Mouse (Mus musculus) heart, postnatal 0 days (tissue): ENCODE results near the gene Map2k5. TPM values are rescaled to one million over a fixed set of nuclear protein-coding genes. Genes with fewer than 3 reads are reported as not detected.

Experiments
- ATAC-seq: fragments of 200-750 bp; cut with Nextera tagmentation; 2 replicates; pipeline ENCODE4 v1.8.0; 2017; ENCODE audit warnings: low read depth, moderate number of reproducible peaks, moderate library complexity; ENCODE audit not compliant: insufficient read depth
- DNase-seq: peaks from one replicate; pipeline ENCODE4 v3.0.0-alpha.2; 2016; ENCODE audit warnings: low spot score
- H3K27ac ChIP-seq: fragments of 300-500 bp; sonication (generic); 2 replicates; pipeline ENCODE4 v1.5.1; 2014; ENCODE audit warnings: low read depth, mild to moderate bottlenecking
- H3K27me3 ChIP-seq: fragments of 300-500 bp; sonication (generic); 2 replicates; pipeline ENCODE4 v1.6.1; 2014; ENCODE audit warnings: low read length, mixed read lengths; ENCODE audit not compliant: control insufficient read depth, insufficient read depth
- H3K36me3 ChIP-seq: fragments of 300-500 bp; sonication (generic); replicated peaks from 2 replicates; pipeline ENCODE4 v1.6.1; 2014; ENCODE audit warnings: low read length, mixed read lengths; ENCODE audit not compliant: control insufficient read depth, insufficient read depth
- H3K4me1 ChIP-seq: fragments of 300-500 bp; sonication (generic); 2 replicates; pipeline ENCODE4 v1.6.1; 2014; ENCODE audit warnings: antibody characterized with exemption; ENCODE audit not compliant: control insufficient read depth, insufficient read depth
- H3K4me2 ChIP-seq: fragments of 300-500 bp; sonication (generic); 2 replicates; pipeline ENCODE4 v1.6.1; 2014; ENCODE audit warnings: low read depth, mild to moderate bottlenecking, low read length, moderate library complexity
- H3K4me3 ChIP-seq: fragments of 300-500 bp; sonication (generic); 2 replicates; pipeline ENCODE4 v1.5.1; 2014; ENCODE audit warnings: low read depth, low read length
- H3K9ac ChIP-seq: fragments of 300-500 bp; sonication (generic); replicated peaks from 2 replicates; pipeline ENCODE4 v1.6.1; 2014; ENCODE audit warnings: low read depth, low read length, mixed read lengths
- H3K9me3 ChIP-seq: fragments of 300-500 bp; sonication (generic); replicated peaks from 2 replicates; pipeline ENCODE4 v1.6.1; 2016; ENCODE audit warnings: low read length; ENCODE audit not compliant: control insufficient read depth
- CTCF ChIP-seq: IDR thresholded peaks from 2 replicates; pipeline ENCODE4 v1.5.1; 2016; ENCODE audit warnings: antibody characterized with exemption, control low read depth, low read depth
- EP300 ChIP-seq: IDR thresholded peaks from 2 replicates; pipeline ENCODE4 v1.6.1; 2016; ENCODE audit warnings: antibody characterized with exemption, low read depth
- WGBS: fragments of 180-500 bp; shearing (Covaris S2); extraction: QIAGEN DNeasy Blood & Tissue Kit; methylation state at CpG from one replicate; pipeline ENCODE4 v1.1.7; 2014; 5-methylcytosine and 5-hydroxymethylcytosine counted together
- polyA plus RNA-seq: library from polyadenylated mRNA; unstranded; fragments of >200 nt; fragmentation: Nextera tagmentation; extraction: Ambion mirVana; gene quantifications from 2 replicates; pipeline ENCODE4 v1.2.1, GENCODE M21; 2015
- total RNA-seq: library from RNA; depleted of rRNA; stranded (reverse); fragments of >200 nt; gene quantifications from 2 replicates; pipeline ENCODE4 v1.2.3, GENCODE M21; 2014; ENCODE audit warnings: low replicate concordance; rRNA removed

Map2k5 gene
- total and polyA plus RNA-seq, 2 experiments from 2014 or later: 22.6 to 33.9 TPM

DNA sequence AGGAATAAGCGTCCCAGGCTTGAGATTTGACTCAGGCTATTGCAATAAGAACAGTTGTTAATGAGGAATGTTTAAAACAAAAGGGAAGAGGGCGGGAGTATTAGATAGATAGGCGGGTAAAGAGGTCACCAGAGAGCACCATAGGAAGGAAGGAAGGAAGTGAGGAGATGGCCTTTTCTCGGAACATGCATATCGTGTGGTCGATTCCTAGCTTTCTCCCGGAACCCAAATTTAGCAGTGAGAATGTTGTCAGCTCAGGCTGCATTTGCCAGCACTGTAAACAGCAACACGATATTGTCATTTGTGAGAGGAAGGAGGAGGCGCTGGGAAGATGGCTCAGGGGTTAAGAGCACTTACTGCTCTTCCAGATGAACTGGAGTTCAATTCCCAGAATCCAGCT, 253.2 kb downstream of the Map2k5 start:
- no peaks in the 10 kb centered on the region for H3K9me3 ChIP-seq
- no peak overlapping the region for H3K27ac ChIP-seq
- DNase-seq (no peak), ATAC-seq (no peak)
- H3K4me3 ChIP-seq: no peak overlapping the region
- no peaks in the 10 kb centered on the region for H3K27me3 ChIP-seq
- no peak overlapping the region for H3K9ac ChIP-seq
- H3K4me2 ChIP-seq: 0 out of 2 replicates have a peak overlapping the region, but pooled peaks have one; percentile 76
- no peaks in the 10 kb centered on the region for H3K4me1 ChIP-seq
- WGBS: 27% methylated on average over 9 of the region's 9 CpGs
- no peaks in the 10 kb centered on the region for H3K36me3 ChIP-seq
- TF ChIP-seq CTCF: no peak
- TF ChIP-seq EP300: no peak

DNA sequence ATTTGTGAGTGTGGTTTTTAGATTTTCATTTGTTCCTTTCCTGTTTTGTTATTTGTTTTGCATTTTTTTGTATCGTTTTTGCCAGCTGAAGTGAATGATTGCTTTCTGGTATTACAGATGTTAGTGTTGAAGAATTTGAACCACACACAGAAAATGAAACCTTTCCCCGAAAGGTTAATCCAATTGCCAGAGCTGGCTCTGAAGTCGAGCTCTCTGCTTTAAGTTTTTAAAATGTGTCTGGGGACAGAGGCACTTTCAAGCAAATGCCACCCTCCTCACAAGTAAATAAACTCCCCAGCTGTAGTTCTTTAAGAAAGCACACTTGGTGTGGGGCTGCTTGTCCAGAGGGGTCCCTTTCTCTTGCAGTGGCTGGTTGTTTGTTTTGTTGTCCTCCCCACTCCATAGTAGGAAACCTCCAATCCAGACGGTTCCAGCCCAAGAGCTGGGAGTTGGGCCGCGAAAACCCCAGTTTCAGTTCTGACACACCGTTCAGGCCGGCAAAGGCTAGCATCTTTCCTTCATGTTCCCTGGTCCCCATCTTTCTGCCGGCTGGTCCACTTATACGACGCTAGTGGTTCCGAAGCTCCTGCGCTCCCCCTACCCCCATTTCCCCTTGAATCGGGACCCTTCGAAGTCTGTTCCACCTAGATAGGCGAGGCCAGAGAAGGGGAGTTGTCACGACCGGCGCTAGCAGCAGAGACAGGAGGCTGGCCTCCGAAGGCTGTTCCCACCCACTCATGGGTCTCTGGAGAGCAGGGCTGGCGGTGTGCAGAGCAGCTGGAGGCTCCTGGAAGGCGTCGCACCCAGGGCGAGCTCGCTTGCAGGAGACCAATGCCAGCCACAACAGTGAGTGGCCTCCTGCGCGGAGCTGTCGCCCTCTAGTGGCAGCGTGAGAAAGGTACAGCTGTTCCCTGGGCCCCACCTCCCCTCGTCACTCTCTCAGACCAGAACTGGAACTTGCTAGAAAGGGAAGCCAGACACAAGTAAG, 254.0 kb downstream of the Map2k5 start:
- DNase-seq: peak; percentile 93
- H3K27ac ChIP-seq: peak overlapping the region; percentile 59
- H3K9me3 ChIP-seq: no peaks in the 10 kb centered on the region
- TF ChIP-seq EP300 (no peak), CTCF (peak; percentile 99)
- H3K4me2 ChIP-seq: peak overlapping the region; percentile 76
- peak; percentile 98 for ATAC-seq
- 7% methylated on average over 30 of the region's 30 CpGs for WGBS
- no peaks in the 10 kb centered on the region for H3K36me3 ChIP-seq
- no peaks in the 10 kb centered on the region for H3K27me3 ChIP-seq
- H3K4me3 ChIP-seq: peak overlapping the region; percentile 49
- H3K9ac ChIP-seq: peak overlapping the region; percentile 53
- H3K4me1 ChIP-seq: no peaks in the 10 kb centered on the region

DNA sequence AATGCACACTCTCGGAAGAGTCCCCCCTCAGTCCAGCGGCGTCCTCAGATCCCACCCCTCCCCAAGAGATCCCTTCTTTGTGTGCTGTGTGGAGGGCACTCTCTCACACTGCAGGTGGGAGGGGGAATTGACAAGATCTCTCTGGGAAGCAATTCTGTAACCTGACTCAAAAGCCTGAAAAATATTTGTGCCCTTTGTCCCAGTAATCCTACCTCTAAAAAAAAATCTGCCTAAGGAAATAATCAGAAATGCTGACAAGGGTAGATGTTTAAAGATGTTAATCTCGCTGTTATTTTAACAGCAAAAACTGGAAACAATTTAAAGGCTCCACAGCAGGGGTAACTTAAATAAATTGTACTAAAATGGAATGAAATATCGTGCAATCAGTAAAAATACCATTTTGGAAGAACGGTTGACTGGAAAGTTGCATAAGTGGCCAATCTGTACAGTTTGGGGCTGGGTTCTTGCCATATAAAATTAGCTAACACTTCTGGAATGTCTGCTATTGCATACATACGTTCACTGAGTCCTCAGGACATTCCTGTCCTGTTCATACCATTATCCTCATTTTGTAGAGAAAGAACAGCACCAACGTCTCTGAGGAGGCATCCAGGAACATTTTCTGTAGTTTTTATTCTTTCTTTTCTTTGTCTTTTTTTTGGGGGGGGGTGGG, 255.4 kb downstream of the Map2k5 start:
- TF ChIP-seq CTCF: no peak
- TF ChIP-seq EP300: no peak

DNA sequence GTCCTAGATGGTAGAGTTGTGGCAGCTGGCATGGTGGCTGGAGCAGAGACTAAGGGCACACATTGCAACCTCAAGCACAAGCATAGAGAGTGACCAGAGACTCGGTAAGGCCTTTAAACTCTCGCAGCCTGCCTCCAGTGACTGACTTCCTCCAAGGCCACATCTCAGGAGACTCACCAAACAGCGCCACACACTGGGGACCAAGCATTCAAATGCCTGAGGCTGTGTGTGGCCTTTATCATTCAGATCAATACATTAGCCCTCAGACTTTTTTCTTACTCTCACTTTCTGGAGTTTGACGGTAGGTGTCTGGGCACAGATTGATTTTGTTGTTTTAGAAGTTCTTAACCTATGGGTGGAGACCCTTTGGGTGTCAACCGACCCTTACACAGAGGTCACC, 259.3 kb downstream of the Map2k5 start:
- DNase-seq: no peak
- H3K27me3 ChIP-seq: no peaks in the 10 kb centered on the region
- no peak overlapping the region for H3K27ac ChIP-seq
- no peaks in the 10 kb centered on the region for H3K4me1 ChIP-seq
- H3K4me3 ChIP-seq: no peak overlapping the region
- H3K4me2 ChIP-seq: no peak overlapping the region
- TF ChIP-seq CTCF: no peak
- TF ChIP-seq EP300: no peak
- H3K9me3 ChIP-seq: no peaks in the 10 kb centered on the region
- WGBS: 63% methylated on average over 5 of the region's 5 CpGs
- ATAC-seq: no peak
- H3K36me3 ChIP-seq: no peaks in the 10 kb centered on the region
- no peak overlapping the region for H3K9ac ChIP-seq

More for the DNA sequence above, 255.4 kb downstream of the Map2k5 start:
- Histone ChIP-seq H3K27ac (no peak overlapping the region), H3K27me3 (no peaks in the 10 kb centered on the region), H3K4me3 (no peak overlapping the region), H3K4me2 (no peak overlapping the region), H3K9me3 (no peaks in the 10 kb centered on the region), H3K9ac (no peak overlapping the region), H3K36me3 (no peaks in the 10 kb centered on the region), H3K4me1 (no peaks in the 10 kb centered on the region)
- ATAC-seq (no peak), DNase-seq (no peak)
- WGBS: 57% methylated on average over 8 of the region's 8 CpGs

Other genes starting within 250 kb of the Map2k5 start
- gene Skor1, start 228.9 kb downstream of the Map2k5 start, total RNA-seq: not detected in 2 replicates
- gene Skor1, start 228.9 kb downstream of the Map2k5 start, polyA plus RNA-seq: not detected in 2 replicates
- 96.4 and 157 TPM in 2 replicates for gene 2300009A05Rik, start 21.3 kb upstream of the Map2k5 start, total RNA-seq
- gene 2300009A05Rik, start 21.3 kb upstream of the Map2k5 start, polyA plus RNA-seq: 180 and 201 TPM in 2 replicates
- gene Iqch, start 224.6 kb upstream of the Map2k5 start, total RNA-seq: not detected in 2 replicates
- 0.03 and 0.04 TPM in 2 replicates for gene Iqch, start 224.6 kb upstream of the Map2k5 start, polyA plus RNA-seq
- 12.9 and 17.9 TPM in 2 replicates for gene Aagab, start 224.8 kb upstream of the Map2k5 start, total RNA-seq
- 23.3 and 23.5 TPM in 2 replicates for gene Aagab, start 224.8 kb upstream of the Map2k5 start, polyA plus RNA-seq